Mouse (Mus musculus) stomach, postnatal 0 days (tissue): ENCODE results near the gene Gmds.

Experiments
- CTCF ChIP-seq: IDR thresholded peaks from 2 replicates; pipeline ENCODE4 v1.5.1; 2016; ENCODE audit warnings: antibody characterized with exemption, low read depth, mild to moderate bottlenecking, moderate library complexity
- EP300 ChIP-seq: optimal IDR thresholded peaks from 2 replicates; pipeline ENCODE3; 2016; ENCODE audit warnings: antibody characterized with exemption

DNA sequence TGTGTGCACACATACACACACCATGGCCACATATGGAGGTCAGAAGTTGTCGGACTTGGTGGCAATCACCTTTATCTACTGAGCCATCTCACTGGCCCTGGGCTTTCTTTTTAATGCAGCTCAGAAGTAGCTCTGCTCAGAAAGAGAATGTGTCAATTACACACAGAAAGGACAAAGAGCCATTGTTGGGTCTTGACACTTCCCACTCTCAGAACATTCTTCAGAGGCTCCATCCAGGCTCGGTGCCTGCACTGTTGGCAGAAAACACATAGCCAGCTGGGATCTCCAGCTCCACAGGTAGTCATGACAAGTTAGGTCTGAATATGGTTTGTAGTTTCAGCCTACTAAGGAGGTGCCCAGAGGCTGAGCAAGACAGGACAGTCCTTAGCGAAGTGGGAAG, 438.3 kb downstream of the Gmds start:
- TF ChIP-seq CTCF (no peak), EP300 (no peak)
